Mouse (Mus musculus): Measurements from ENCODE around the gene 1700025G04Rik.

DNA sequence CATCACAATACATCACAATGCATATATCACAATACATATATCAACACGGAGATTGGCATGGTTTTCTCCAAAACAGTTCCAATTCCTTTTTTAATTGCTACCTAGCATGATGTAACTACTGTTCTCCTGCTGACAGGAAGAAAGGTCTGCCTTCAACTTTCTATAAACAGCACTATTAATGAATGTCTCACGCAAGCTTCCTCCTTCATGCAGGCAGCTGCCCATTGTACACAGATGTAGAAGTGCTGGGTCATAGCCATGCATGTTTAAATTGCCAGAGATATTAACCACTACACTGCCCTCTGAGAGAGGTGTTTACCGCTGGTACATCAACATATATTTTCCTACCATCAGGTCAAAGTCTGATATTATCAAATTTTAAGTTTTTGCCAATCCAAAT, 113.1 kb downstream of the 1700025G04Rik start:
- TF ChIP-seq CTCF (IDR thresholded peaks at IDR 0.05; ENCODE audit: low read depth, low read length) (no peak), GATA2 (IDR thresholded peaks at IDR 0.05; ENCODE audit: borderline replicate concordance, low read depth, low read length) (no peak), TAL1 (conservative IDR thresholded peaks at IDR 0.05; ENCODE audit: low read depth, low read length) (no peak), GATA1 (IDR thresholded peaks at IDR 0.05; ENCODE audit: borderline replicate concordance, low read length) (no peak), POLR2AphosphoS5 (IDR thresholded peaks at IDR 0.05; ENCODE audit: insufficient replicate concordance, low read depth, low read length) (no peak)

Measured in G1E (cell line).